Mouse (Mus musculus) midbrain, postnatal 0 days (tissue): ENCODE results near the gene Popdc3. TPM values are rescaled to one million over a fixed set of nuclear protein-coding genes. Genes with fewer than 3 reads are reported as not detected.
A peak's percentile ranks its signal among the peaks of the same experiment; 100 is the strongest.
"Not testable (repeated sequence)": the region's sequence is repeated elsewhere in the genome, so short reads cannot be mapped to it uniquely, and the experiment has no call there.

Experiments used
- ATAC-seq: fragments of 200-750 bp; cut with Nextera tagmentation; 2 replicates; pipeline ENCODE4 v1.8.0; 2017; ENCODE audit warnings: moderate number of reproducible peaks, mild to moderate bottlenecking, moderate TSS enrichment, moderate library complexity; ENCODE audit not compliant: low FRiP score
- DNase-seq: peaks from one replicate; pipeline ENCODE4 v3.0.0-alpha.2; 2015; ENCODE audit warnings: low spot score
- H3K27ac ChIP-seq: fragments of 300-500 bp; sonication (generic); 2 replicates; pipeline ENCODE4 v1.5.1; 2014; ENCODE audit warnings: low read depth, mild to moderate bottlenecking, low read length, mixed read lengths
- H3K27me3 ChIP-seq: fragments of 300-500 bp; sonication (generic); 2 replicates; pipeline ENCODE4 v1.6.1; 2014; ENCODE audit warnings: low read length, control low read depth, mixed read lengths; ENCODE audit not compliant: insufficient read depth
- H3K36me3 ChIP-seq: fragments of 300-500 bp; sonication (generic); 2 replicates; pipeline ENCODE4 v1.6.1; 2014; ENCODE audit warnings: low read length, control low read depth, mixed read lengths; ENCODE audit not compliant: insufficient read depth
- H3K4me1 ChIP-seq: fragments of 300-500 bp; sonication (generic); 2 replicates; pipeline ENCODE4 v1.6.1; 2014; ENCODE audit warnings: mild to moderate bottlenecking, control low read depth, antibody characterized with exemption, low read length, mixed read lengths; ENCODE audit not compliant: insufficient read depth
- H3K4me2 ChIP-seq: fragments of 300-500 bp; sonication (generic); 2 replicates; pipeline ENCODE4 v1.6.1; 2014; ENCODE audit warnings: low read depth, mild to moderate bottlenecking, low read length, mixed read lengths; ENCODE audit not compliant: poor library complexity, severe bottlenecking
- H3K4me3 ChIP-seq: fragments of 300-500 bp; sonication (generic); 2 replicates; pipeline ENCODE4 v1.5.1; 2014; ENCODE audit warnings: low read depth, mild to moderate bottlenecking, low read length, moderate library complexity
- H3K9ac ChIP-seq: fragments of 300-500 bp; sonication (generic); replicated peaks from 2 replicates; pipeline ENCODE4 v1.6.1; 2014; ENCODE audit warnings: mild to moderate bottlenecking, low read length, moderate library complexity, mixed read lengths; ENCODE audit not compliant: poor library complexity, severe bottlenecking
- H3K9me3 ChIP-seq: fragments of 300-500 bp; sonication (generic); 2 replicates; pipeline ENCODE4 v1.6.1; 2016; ENCODE audit warnings: low read length, control low read depth
- CTCF ChIP-seq: IDR thresholded peaks from 2 replicates; pipeline ENCODE4 v1.5.1; 2016; ENCODE audit warnings: antibody characterized with exemption, mild to moderate bottlenecking
- WGBS: fragments of 180-500 bp; shearing (Covaris S2); extraction: QIAGEN DNeasy Blood & Tissue Kit; methylation state at CpG from one replicate; pipeline ENCODE4 v1.1.7; 2014; 5-methylcytosine and 5-hydroxymethylcytosine counted together
- polyA plus RNA-seq: library from polyadenylated mRNA; unstranded; fragments of >200 nt; fragmentation: Nextera tagmentation; extraction: Ambion mirVana; gene quantifications from 2 replicates; pipeline ENCODE4 v1.2.1, GENCODE M21; 2015
- total RNA-seq: library from RNA; depleted of rRNA; stranded (reverse); fragments of >200 nt; gene quantifications from 2 replicates; pipeline ENCODE4 v1.2.3, GENCODE M21; 2014

The Popdc3 gene
- total and polyA plus RNA-seq, 2 experiments from 2014 or later = 2.4 to 2.7 TPM

DNA sequence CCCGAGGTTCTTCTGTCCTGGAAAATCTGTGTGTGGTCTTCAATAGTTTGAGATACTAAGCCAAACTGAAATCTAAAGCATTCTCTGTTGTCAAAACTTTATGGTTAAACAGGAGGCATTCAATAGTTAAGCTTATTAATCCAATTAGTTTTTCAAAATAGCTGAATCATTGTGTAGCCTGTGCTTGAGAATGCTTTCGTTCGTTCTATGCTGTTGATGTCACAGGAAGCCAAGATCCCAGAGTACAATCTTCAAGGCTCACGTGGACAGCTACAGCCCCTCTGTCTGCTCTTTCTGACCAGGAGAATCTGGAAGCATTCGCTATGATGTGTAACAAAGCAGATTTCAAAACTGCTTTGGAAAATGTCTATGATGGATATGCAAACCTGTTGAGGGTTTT lies 112.7 kb downstream of the Popdc3 start:
- no peak overlapping the region for H3K27ac ChIP-seq
- WGBS = 36% methylated on average over 5 of the region's 5 CpGs
- no peaks in the 10 kb centered on the region for H3K4me1 ChIP-seq
- H3K9ac ChIP-seq = no peak overlapping the region
- no peak for TF ChIP-seq CTCF
- H3K4me3 ChIP-seq = no peak overlapping the region
- ATAC-seq (no peak), DNase-seq (no peak)
- peaks cover 13% of the 10 kb centered on the region; the same call in 1 of the 2 replicates for H3K27me3 ChIP-seq
- H3K36me3 ChIP-seq = no peaks in the 10 kb centered on the region
- H3K4me2 ChIP-seq = no peak overlapping the region
- no peaks in the 10 kb centered on the region for H3K9me3 ChIP-seq

GRCm38 (mm10) chr10:45292159-45292558 lies 114.3 kb downstream of the Popdc3 start:
- H3K9ac ChIP-seq, H3K4me2 ChIP-seq, ATAC-seq, H3K36me3 ChIP-seq, H3K4me1 ChIP-seq, H3K27me3 ChIP-seq, DNase-seq, H3K4me3 ChIP-seq, H3K27ac ChIP-seq, H3K9me3 ChIP-seq: not testable (repeated sequence)
- WGBS = 79% methylated on average over 4 of the region's 4 CpGs

DNA sequence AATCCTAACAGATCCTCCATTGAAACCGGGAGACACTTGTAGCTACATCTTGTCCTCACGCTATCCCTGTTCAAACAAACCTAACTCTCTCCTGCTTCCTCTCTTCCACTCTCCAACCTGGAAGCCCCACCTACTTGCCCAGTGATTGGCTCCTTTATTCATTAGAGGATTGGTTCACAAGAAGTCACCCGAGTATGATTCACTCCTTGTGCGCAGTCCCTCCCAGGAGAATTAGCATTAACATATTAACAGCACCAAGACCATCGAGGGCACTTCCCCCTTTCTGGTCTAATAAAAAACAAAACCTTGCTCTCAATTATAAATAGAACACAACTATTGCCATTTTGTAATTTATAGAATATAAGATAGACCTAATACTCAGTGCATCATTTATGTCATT lies 117.2 kb downstream of the Popdc3 start:
- no peaks in the 10 kb centered on the region for H3K4me1 ChIP-seq
- H3K27ac ChIP-seq = no peak overlapping the region
- H3K4me3 ChIP-seq = no peak overlapping the region
- H3K9me3 ChIP-seq = no peaks in the 10 kb centered on the region
- no peak overlapping the region for H3K4me2 ChIP-seq
- no peak overlapping the region for H3K9ac ChIP-seq
- no peaks in the 10 kb centered on the region for H3K36me3 ChIP-seq
- TF ChIP-seq CTCF = no peak
- H3K27me3 ChIP-seq = 0 out of 2 replicates have a peak, but pooled peaks cover 3% of the 10 kb centered on the region
- DNase-seq (no peak), ATAC-seq (no peak)
- WGBS = 81% methylated on average over 5 of the region's 5 CpGs

GRCm38 (mm10) chr10:45298503-45298902 lies 120.6 kb downstream of the Popdc3 start:
- peak; percentile 36 for DNase-seq
- WGBS = 73% methylated on average over 6 of the region's 6 CpGs

GRCm38 (mm10) chr10:45299509-45299908 lies 121.6 kb downstream of the Popdc3 start:
- DNase-seq = no peak
- no peak for ATAC-seq
- H3K9ac ChIP-seq = no peak overlapping the region
- no peak overlapping the region for H3K4me3 ChIP-seq
- no peak overlapping the region for H3K4me2 ChIP-seq
- no peak for TF ChIP-seq CTCF
- H3K36me3 ChIP-seq = no peaks in the 10 kb centered on the region
- H3K4me1 ChIP-seq = no peaks in the 10 kb centered on the region
- H3K27ac ChIP-seq = no peak overlapping the region
- WGBS = 89% methylated on average over 4 of the region's 4 CpGs
- no peaks in the 10 kb centered on the region for H3K27me3 ChIP-seq
- no peaks in the 10 kb centered on the region for H3K9me3 ChIP-seq

More at GRCm38 (mm10) chr10:45298503-45298902, 120.6 kb downstream of the Popdc3 start:
- Histone ChIP-seq H3K27me3 (no peaks in the 10 kb centered on the region), H3K4me3 (no peak overlapping the region), H3K9ac (no peak overlapping the region), H3K36me3 (no peaks in the 10 kb centered on the region), H3K27ac (no peak overlapping the region), H3K4me2 (no peak overlapping the region), H3K9me3 (no peaks in the 10 kb centered on the region), H3K4me1 (no peaks in the 10 kb centered on the region)
- no peak for ATAC-seq
- TF ChIP-seq CTCF = no peak

DNA sequence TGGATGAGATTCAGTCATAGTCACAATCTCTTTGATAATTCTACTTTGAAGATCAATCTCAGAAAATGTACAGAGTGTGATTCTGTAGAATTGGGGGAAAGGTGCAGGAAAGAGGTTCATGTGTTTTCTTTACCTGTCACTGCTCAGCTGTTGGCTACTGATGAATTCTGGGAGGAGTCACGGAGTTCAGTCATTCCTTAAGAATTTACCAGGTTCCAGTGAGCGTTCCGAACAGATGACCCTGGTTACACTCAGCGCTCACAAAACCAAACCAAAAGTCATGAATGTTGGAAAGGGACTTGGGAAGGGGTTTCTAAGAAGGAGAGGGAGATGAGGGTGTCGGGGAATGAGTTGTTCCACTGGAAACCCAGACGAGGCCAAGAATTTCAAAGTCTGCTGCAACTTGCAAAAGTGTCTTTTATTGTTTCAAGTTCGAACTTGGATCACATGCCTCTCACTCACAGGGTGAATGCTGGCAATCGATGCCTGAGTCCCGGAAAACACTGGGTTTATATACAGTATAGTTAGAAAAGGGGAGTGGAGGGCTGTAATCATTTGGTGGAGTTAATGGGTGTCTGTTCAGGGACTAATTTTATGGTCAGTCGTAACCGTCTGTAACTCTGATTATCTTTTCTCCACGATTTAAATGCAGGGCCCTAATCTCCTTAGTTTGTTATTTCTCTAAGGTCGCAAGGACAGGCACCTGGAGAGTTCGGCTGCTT lies 125.6 kb downstream of the Popdc3 start:
- H3K4me1 ChIP-seq = no peaks in the 10 kb centered on the region
- ATAC-seq (no peak), DNase-seq (no peak)
- no peak overlapping the region for H3K27ac ChIP-seq
- no peak overlapping the region for H3K4me2 ChIP-seq
- no peak overlapping the region for H3K9ac ChIP-seq
- 67% methylated on average over 14 of the region's 14 CpGs for WGBS
- H3K27me3 ChIP-seq = no peaks in the 10 kb centered on the region
- H3K36me3 ChIP-seq = no peaks in the 10 kb centered on the region
- TF ChIP-seq CTCF = no peak
- no peak overlapping the region for H3K4me3 ChIP-seq
- H3K9me3 ChIP-seq = no peaks in the 10 kb centered on the region
